Mouse (Mus musculus) limb, embryonic 12.5 days (tissue): Measurements from ENCODE around the gene Utp11. TPM values are rescaled to one million over a fixed set of nuclear protein-coding genes. Genes with fewer than 3 reads are reported as not detected.

Experiments
- ATAC-seq: fragments of 200-750 bp; cut with Nextera tagmentation; 2 replicates; pipeline ENCODE4 v1.8.0; 2017; ENCODE audit warnings: low read depth, moderate TSS enrichment; ENCODE audit not compliant: insufficient number of reproducible peaks, insufficient read depth, low FRiP score, low TSS enrichment
- H3K27ac ChIP-seq: fragments of 300-500 bp; sonication (generic); 2 replicates; pipeline ENCODE4 v1.5.1; 2016; ENCODE audit warnings: mild to moderate bottlenecking, moderate library complexity
- H3K27me3 ChIP-seq: fragments of 300-500 bp; sonication (generic); 2 replicates; pipeline ENCODE4 v1.6.1; 2016; ENCODE audit warnings: mild to moderate bottlenecking, moderate library complexity
- H3K36me3 ChIP-seq: fragments of 300-500 bp; sonication (generic); 2 replicates; pipeline ENCODE4 v1.6.1; 2016; ENCODE audit warnings: mild to moderate bottlenecking, moderate library complexity
- H3K4me1 ChIP-seq: fragments of 300-500 bp; sonication (generic); replicated peaks from 2 replicates; pipeline ENCODE4 v1.6.1; 2016
- H3K4me2 ChIP-seq: fragments of 300-500 bp; sonication (generic); 2 replicates; pipeline ENCODE4 v1.6.1; 2016; ENCODE audit warnings: mild to moderate bottlenecking, moderate library complexity
- H3K4me3 ChIP-seq: fragments of 300-500 bp; sonication (generic); replicated peaks from 2 replicates; pipeline ENCODE4 v1.5.1; 2016; ENCODE audit warnings: mild to moderate bottlenecking
- H3K9ac ChIP-seq: fragments of 300-500 bp; sonication (generic); replicated peaks from 2 replicates; pipeline ENCODE4 v1.6.1; 2016; ENCODE audit warnings: mild to moderate bottlenecking, moderate library complexity
- H3K9me3 ChIP-seq: fragments of 300-500 bp; sonication (generic); 2 replicates; pipeline ENCODE4 v1.6.1; 2016; ENCODE audit warnings: mild to moderate bottlenecking, moderate library complexity
- whole genome bisulfite sequencing: fragments of 180-500 bp; shearing (Covaris S2); methylation state at CpG from one replicate; pipeline ENCODE4 v1.1.7; 2016; 5-methylcytosine and 5-hydroxymethylcytosine counted together
- polyA plus RNA-seq: library from polyadenylated mRNA; unstranded; fragments of >200 nt; fragmentation: Nextera tagmentation; extraction: Ambion mirVana; gene quantifications from 2 replicates; pipeline ENCODE4 v1.2.1, GENCODE M21; 2016

Utp11 gene
- polyA plus RNA-seq, 1 experiment from 2014 or later: 82.6 TPM

GRCm38 (mm10) chr4:124668078-124668477 is 25.3 kb downstream of the Utp11 start:
- peaks cover 25% of the 10 kb centered on the region for H3K4me1 ChIP-seq
- no peak; the same call in 1 of the 2 replicates for ATAC-seq
- no peak overlapping the region for H3K4me2 ChIP-seq
- H3K4me3 ChIP-seq: no peak overlapping the region
- H3K36me3 ChIP-seq: no peaks in the 10 kb centered on the region
- WGBS: 8% methylated on average over 8 of the region's 8 CpGs
- peaks cover 93% of the 10 kb centered on the region for H3K27me3 ChIP-seq
- H3K9ac ChIP-seq: no peak overlapping the region
- H3K9me3 ChIP-seq: no peaks in the 10 kb centered on the region
- no peak overlapping the region for H3K27ac ChIP-seq

- ATAC-seq: no peak
- 44% methylated on average over 14 of the region's 14 CpGs for WGBS
- Histone ChIP-seq H3K27ac (no peak overlapping the region), H3K4me1 (peaks cover 19% of the 10 kb centered on the region), H3K4me2 (no peak overlapping the region), H3K27me3 (peaks cover 93% of the 10 kb centered on the region), H3K9me3 (no peaks in the 10 kb centered on the region), H3K9ac (no peak overlapping the region), H3K36me3 (no peaks in the 10 kb centered on the region), H3K4me3 (no peak overlapping the region)
Measured at GRCm38 (mm10) chr4:124667476-124668033, 25.8 kb downstream of the Utp11 start.

GRCm38 (mm10) chr4:124664604-124665003 is 28.8 kb downstream of the Utp11 start:
- no peak overlapping the region for H3K4me3 ChIP-seq
- 64% methylated on average over 15 of the region's 15 CpGs for WGBS
- no peaks in the 10 kb centered on the region for H3K9me3 ChIP-seq
- H3K36me3 ChIP-seq: no peaks in the 10 kb centered on the region
- peaks cover 92% of the 10 kb centered on the region for H3K27me3 ChIP-seq
- no peak overlapping the region for H3K27ac ChIP-seq
- H3K4me2 ChIP-seq: no peak overlapping the region
- no peak overlapping the region for H3K9ac ChIP-seq
- H3K4me1 ChIP-seq: peaks cover 10% of the 10 kb centered on the region; the same call in 1 of the 2 replicates
- no peak for ATAC-seq

- no peak overlapping the region for H3K27ac ChIP-seq
- H3K36me3 ChIP-seq: no peaks in the 10 kb centered on the region
- peaks cover 93% of the 10 kb centered on the region for H3K27me3 ChIP-seq
- no peak overlapping the region for H3K4me2 ChIP-seq
- no peaks in the 10 kb centered on the region for H3K9me3 ChIP-seq
- H3K4me3 ChIP-seq: no peak overlapping the region
- WGBS: 60% methylated on average over 9 of the region's 9 CpGs
- ATAC-seq: no peak
- peaks cover 14% of the 10 kb centered on the region for H3K4me1 ChIP-seq
- H3K9ac ChIP-seq: no peak overlapping the region
Measured at GRCm38 (mm10) chr4:124664185-124664584, 29.2 kb downstream of the Utp11 start.

GRCm38 (mm10) chr4:124663034-124663433 is 30.4 kb downstream of the Utp11 start:
- Histone ChIP-seq H3K27ac (no peak overlapping the region), H3K4me2 (no peak overlapping the region), H3K27me3 (peaks cover 92% of the 10 kb centered on the region), H3K4me3 (no peak overlapping the region), H3K36me3 (no peaks in the 10 kb centered on the region), H3K4me1 (peaks cover 23% of the 10 kb centered on the region), H3K9ac (no peak overlapping the region), H3K9me3 (no peaks in the 10 kb centered on the region)
- no peak for ATAC-seq
- 53% methylated on average over 3 of the region's 3 CpGs for WGBS

- ATAC-seq: no peak
- H3K4me3 ChIP-seq: no peak overlapping the region
Measured at GRCm38 (mm10) chr4:124660603-124661002, 32.8 kb downstream of the Utp11 start.

GRCm38 (mm10) chr4:124659251-124660217 is 33.9 kb downstream of the Utp11 start:
- Histone ChIP-seq H3K27ac (no peak overlapping the region), H3K4me3 (peak overlapping the region; percentile 62), H3K36me3 (no peaks in the 10 kb centered on the region), H3K9ac (no peak overlapping the region), H3K27me3 (peaks cover 94% of the 10 kb centered on the region), H3K4me2 (peak overlapping the region; percentile 96), H3K9me3 (no peaks in the 10 kb centered on the region), H3K4me1 (peaks cover 37% of the 10 kb centered on the region)
- 1% methylated on average over 68 of the region's 68 CpGs for WGBS
- ATAC-seq: no peak

More at GRCm38 (mm10) chr4:124660603-124661002, 32.8 kb downstream of the Utp11 start:
- H3K27ac ChIP-seq: no peak overlapping the region
- H3K4me2 ChIP-seq: no peak overlapping the region
- H3K4me1 ChIP-seq: peaks cover 38% of the 10 kb centered on the region
- no peaks in the 10 kb centered on the region for H3K9me3 ChIP-seq
- peaks cover 92% of the 10 kb centered on the region for H3K27me3 ChIP-seq
- 32% methylated on average over 3 of the region's 3 CpGs for WGBS
- no peak overlapping the region for H3K9ac ChIP-seq
- no peaks in the 10 kb centered on the region for H3K36me3 ChIP-seq

GRCm38 (mm10) chr4:124658412-124658851 is 35.0 kb downstream of the Utp11 start:
- Histone ChIP-seq H3K9ac (no peak overlapping the region), H3K4me1 (peaks cover 31% of the 10 kb centered on the region), H3K27me3 (peaks cover 93% of the 10 kb centered on the region), H3K4me2 (peak overlapping the region; percentile 96), H3K27ac (no peak overlapping the region), H3K36me3 (no peaks in the 10 kb centered on the region), H3K4me3 (peak overlapping the region; percentile 62), H3K9me3 (no peaks in the 10 kb centered on the region)
- under 1% methylated on average over 39 of the region's 39 CpGs for WGBS
- no peak for ATAC-seq

- H3K4me3 ChIP-seq: peak overlapping the region; percentile 62
- peak overlapping the region; percentile 96 for H3K4me2 ChIP-seq
- H3K9ac ChIP-seq: peak overlapping the region; percentile 47
- H3K27me3 ChIP-seq: peaks cover 93% of the 10 kb centered on the region
- 1% methylated on average over 43 of the region's 61 CpGs for WGBS
- no peaks in the 10 kb centered on the region for H3K9me3 ChIP-seq
- H3K36me3 ChIP-seq: no peaks in the 10 kb centered on the region
- no peak overlapping the region for H3K27ac ChIP-seq
- peaks cover 35% of the 10 kb centered on the region for H3K4me1 ChIP-seq
- 0 out of 2 replicates have a peak, but pooled peaks have one; percentile 4 for ATAC-seq
Measured at GRCm38 (mm10) chr4:124657781-124658180, 35.6 kb downstream of the Utp11 start.

GRCm38 (mm10) chr4:124656854-124657650 is 36.3 kb downstream of the Utp11 start:
- Histone ChIP-seq H3K9ac (peak overlapping the region; percentile 54), H3K27me3 (peaks cover 93% of the 10 kb centered on the region), H3K4me2 (peak overlapping the region; percentile 96), H3K36me3 (no peaks in the 10 kb centered on the region), H3K27ac (no peak overlapping the region), H3K9me3 (no peaks in the 10 kb centered on the region), H3K4me1 (peaks cover 42% of the 10 kb centered on the region), H3K4me3 (peak overlapping the region; percentile 62)
- under 1% methylated on average over 88 of the region's 92 CpGs for WGBS
- ATAC-seq: peak; percentile 85

GRCm38 (mm10) chr4:124656518-124656853 is 36.9 kb downstream of the Utp11 start, which contains the start of gene Pou3f1:
TSS of gene Pou3f1 (plus strand) at chr4:124656807.
- no peak for ATAC-seq
- no peak within 1 kb of the TSS for H3K27ac ChIP-seq
- peak within 1 kb of the TSS; percentile 54 for H3K9ac ChIP-seq
- 2% methylated on average over 15 of the region's 15 CpGs for WGBS
- H3K36me3 ChIP-seq: no peaks in the 10 kb centered on the region
- peak within 1 kb of the TSS; percentile 62 for H3K4me3 ChIP-seq
- H3K4me2 ChIP-seq: peak within 1 kb of the TSS; percentile 96
- H3K9me3 ChIP-seq: no peaks in the 10 kb centered on the region
- H3K4me1 ChIP-seq: peaks cover 42% of the 10 kb centered on the region
- peaks cover 92% of the 10 kb centered on the region for H3K27me3 ChIP-seq
